In genomic region chr1:130633761-130634410, GRCm38 (mm10) we compare ENCODE assay signal across 8 mouse cellular contexts. TPM values are rescaled to one million over a fixed set of nuclear protein-coding genes. Genes with fewer than 3 reads are reported as not detected.
A peak's percentile ranks its signal among the peaks of the same experiment; 100 is the strongest.
DNase-seq lines count a peak whose midpoint lies in the region; ATAC-seq and TF ChIP-seq lines count a peak whose summit lies in the region.

No protein-coding gene starts in this region.

- no peak overlapping the region for H3K4me3 ChIP-seq in heart, embryonic 12.5 days
- H3K4me3 ChIP-seq in liver, postnatal 0 days (ENCODE audit: low read depth, low read length), result no peak overlapping the region

- DNase-seq in CD4-positive helper T cell, adult 2 months (ENCODE audit: low read depth, low spot score), result peak; percentile 82
- DNase-seq in adrenal gland, postnatal 25 days, result peak; percentile 58
- DNase-seq in kidney, postnatal 36 days, result peak; percentile 46 to 86
- peak; percentile 84 for DNase-seq in liver, postnatal 0 days
- DNase-seq in ovary, postnatal 14 days (ENCODE audit: low spot score), result peak; percentile 66
- peak; percentile 89 for DNase-seq in thymus, postnatal 0 days (ENCODE audit: low spot score)

- peak; percentile 87 for TF ChIP-seq CTCF in liver, postnatal 0 days (IDR thresholded peaks at IDR 0.05; ENCODE audit: low read depth)

- peak; percentile 79 for ATAC-seq in erythroid progenitor cell, adult 5-6 weeks (replicated peaks; ENCODE audit: low FRiP score, poor library complexity, severe bottlenecking)
- no peak for ATAC-seq in heart, embryonic 12.5 days (ENCODE audit: insufficient number of reproducible peaks, low FRiP score)
- peak; percentile 49; the same call in 1 of the 2 replicates for ATAC-seq in liver, postnatal 0 days

- H3K4me2 ChIP-seq in heart, embryonic 12.5 days, result peak overlapping the region; percentile 37
- H3K4me2 ChIP-seq in liver, postnatal 0 days (ENCODE audit: low read depth, low read length), result no peak overlapping the region

- TF ChIP-seq EP300 in liver, postnatal 0 days (IDR thresholded peaks at IDR 0.05; ENCODE audit: low read depth), result no peak

- H3K9me3 ChIP-seq in heart, embryonic 12.5 days (replicated peaks), result no peaks in the 10 kb centered on the region
- no peaks in the 10 kb centered on the region for H3K9me3 ChIP-seq in liver, postnatal 0 days (ENCODE audit: low read length)

- 28% methylated on average over 16 of the region's 16 CpGs for WGBS in heart, embryonic 12.5 days
- 12% methylated on average over 16 of the region's 16 CpGs for WGBS in liver, postnatal 0 days (ENCODE audit: insufficient replicate concordance)

- no peaks in the 10 kb centered on the region for H3K36me3 ChIP-seq in heart, embryonic 12.5 days
- no peaks in the 10 kb centered on the region for H3K36me3 ChIP-seq in liver, postnatal 0 days (replicated peaks; ENCODE audit: insufficient read depth, low read length)

- H3K27ac ChIP-seq in heart, embryonic 12.5 days (ENCODE audit: poor library complexity, severe bottlenecking), result no peak overlapping the region
- no peak overlapping the region for H3K27ac ChIP-seq in liver, postnatal 0 days (ENCODE audit: low read depth)

- no peak overlapping the region for H3K9ac ChIP-seq in heart, embryonic 12.5 days
- no peak overlapping the region for H3K9ac ChIP-seq in liver, postnatal 0 days (replicated peaks)

- H3K27me3 ChIP-seq in heart, embryonic 12.5 days (replicated peaks), result no peaks in the 10 kb centered on the region
- H3K27me3 ChIP-seq in liver, postnatal 0 days (ENCODE audit: insufficient read depth, low read length), result no peaks in the 10 kb centered on the region

- H3K4me1 ChIP-seq in heart, embryonic 12.5 days (replicated peaks), result no peaks in the 10 kb centered on the region
- no peaks in the 10 kb centered on the region for H3K4me1 ChIP-seq in liver, postnatal 0 days (ENCODE audit: insufficient read depth)

RNA-seq across cellular contexts. Expression of gene Zp3r, which starts 4.5 kb away (rescaled TPM):
- total RNA-seq in adrenal gland, postnatal 25 days (2021), result not detected in 2 replicates
- not detected in 2 replicates for total RNA-seq in erythroid progenitor cell, adult 5-6 weeks (2015; ENCODE audit: low replicate concordance)
- total RNA-seq in erythroid progenitor cell, adult 5-6 weeks (2017; ENCODE audit: low replicate concordance), result not detected in 2 replicates
- not detected in 2 replicates for polyA plus RNA-seq in heart, embryonic 12.5 days (2016; fragmentation: Nextera tagmentation; extraction: Ambion mirVana)
- not detected in 2 replicates for polyA plus RNA-seq in liver, postnatal 0 days (2015; fragmentation: Nextera tagmentation; extraction: Ambion mirVana)
- not detected in 2 replicates for polyA plus RNA-seq in thymus, postnatal 0 days (2015; fragmentation: Nextera tagmentation; extraction: Ambion mirVana)

RNA-seq across cellular contexts. Expression of gene C4bp, which starts 27.5 kb away (rescaled TPM):
- total RNA-seq in adrenal gland, postnatal 25 days (2021), result 3.8 TPM in 1 of 2 replicates, not detected in the other
- not detected in 2 replicates for total RNA-seq in erythroid progenitor cell, adult 5-6 weeks (2015; ENCODE audit: low replicate concordance)
- total RNA-seq in erythroid progenitor cell, adult 5-6 weeks (2017; ENCODE audit: low replicate concordance), result not detected in 2 replicates
- not detected in 2 replicates for polyA plus RNA-seq in heart, embryonic 12.5 days (2016; fragmentation: Nextera tagmentation; extraction: Ambion mirVana)
- 10.0 and 10.8 TPM in 2 replicates for polyA plus RNA-seq in liver, postnatal 0 days (2015; fragmentation: Nextera tagmentation; extraction: Ambion mirVana)
- 0.34 TPM in 1 of 2 replicates, not detected in the other for polyA plus RNA-seq in thymus, postnatal 0 days (2015; fragmentation: Nextera tagmentation; extraction: Ambion mirVana)
